Comparison of ENCODE assay signal across 7 mouse cellular contexts in the genomic region with DNA sequence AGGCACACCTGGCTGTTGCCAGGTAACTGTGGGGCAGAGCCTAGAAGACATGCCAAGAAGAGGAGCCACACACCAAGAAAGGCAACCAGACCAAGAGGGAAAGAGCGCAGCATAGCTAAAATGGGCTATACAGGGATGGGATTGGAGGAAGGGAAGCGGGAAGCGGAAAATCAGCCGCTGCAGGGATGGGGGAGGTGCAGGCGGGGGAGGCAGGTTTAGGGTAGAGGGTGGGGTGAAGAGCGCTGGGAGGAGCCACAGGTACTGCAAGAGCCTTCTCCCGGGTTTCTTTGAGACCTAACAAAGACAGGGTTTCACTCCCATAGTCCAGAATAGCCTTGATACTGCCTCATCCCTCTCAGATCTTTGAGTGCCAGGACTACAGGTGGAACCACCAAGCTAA. TPM values are rescaled to one million over a fixed set of nuclear protein-coding genes. Genes with fewer than 3 reads are reported as not detected.
DNase-seq lines count a peak whose midpoint lies in the region; ATAC-seq and TF ChIP-seq lines count a peak whose summit lies in the region.

No protein-coding gene starts in this region.

- H3K9ac ChIP-seq in neural tube, embryonic 12.5 days, result no peak overlapping the region
- H3K9ac ChIP-seq in hindbrain, embryonic 14.5 days, result no peak overlapping the region

- no peak for TF ChIP-seq POLR2A in lung, adult 2 months (IDR thresholded peaks at IDR 0.05; ENCODE audit: borderline replicate concordance, extremely low read depth, low read depth, low read length)

- ATAC-seq in neural tube, embryonic 12.5 days (ENCODE audit: low FRiP score, low read depth), result no peak
- no peak for ATAC-seq in hindbrain, embryonic 14.5 days (ENCODE audit: low FRiP score)

- peak overlapping the region; percentile 30 for H3K4me2 ChIP-seq in neural tube, embryonic 12.5 days (replicated peaks)
- peak overlapping the region; percentile 25; the same call in 1 of the 2 replicates for H3K4me2 ChIP-seq in hindbrain, embryonic 14.5 days (replicated peaks)

- no peaks in the 10 kb centered on the region for H3K4me1 ChIP-seq in neural tube, embryonic 12.5 days
- no peaks in the 10 kb centered on the region for H3K4me1 ChIP-seq in hindbrain, embryonic 14.5 days (replicated peaks; ENCODE audit: control insufficient read depth, insufficient read depth, low read length)
- peaks cover 7% of the 10 kb centered on the region for H3K4me1 ChIP-seq in lung, adult 2 months (ENCODE audit: control insufficient read depth, insufficient read depth, low read length)

- DNase-seq in neural tube, embryonic 10.5 days (ENCODE audit: extremely low spot score, low spot score), result no peak
- no peak for DNase-seq in hindbrain, embryonic 14.5 days (ENCODE audit: low spot score)
- DNase-seq in lung, adult 2 months, result peak; percentile 31
- peak; percentile 63 for DNase-seq in testis, postnatal 10 days (ENCODE audit: low spot score)
- DNase-seq in adrenal gland, adult 18-20 months (ENCODE audit: low spot score in 2 of 2), result no peak
- DNase-seq in left cerebral cortex, adult 8-10 months (ENCODE audit: low spot score in 2 of 2), result no peak

- H3K27me3 ChIP-seq in neural tube, embryonic 12.5 days (replicated peaks), result no peaks in the 10 kb centered on the region
- H3K27me3 ChIP-seq in hindbrain, embryonic 14.5 days (ENCODE audit: control insufficient read depth, insufficient read depth, low read length), result no peaks in the 10 kb centered on the region

- no peak overlapping the region for H3K27ac ChIP-seq in neural tube, embryonic 12.5 days
- no peak overlapping the region for H3K27ac ChIP-seq in hindbrain, embryonic 14.5 days

- H3K9me3 ChIP-seq in neural tube, embryonic 12.5 days, result no peaks in the 10 kb centered on the region
- H3K9me3 ChIP-seq in hindbrain, embryonic 14.5 days (ENCODE audit: control insufficient read depth, low read length), result no peaks in the 10 kb centered on the region

- TF ChIP-seq CTCF in lung, adult 2 months (IDR thresholded peaks at IDR 0.05; ENCODE audit: insufficient read depth, low read length), result no peak

- WGBS in neural tube, embryonic 12.5 days, result 9% methylated on average over 7 of the region's 7 CpGs
- WGBS in hindbrain, embryonic 14.5 days, result 27% methylated on average over 7 of the region's 7 CpGs
- WGBS in lung, adult 2 months, result 12% methylated on average over 7 of the region's 7 CpGs

- H3K4me3 ChIP-seq in neural tube, embryonic 12.5 days, result no peak overlapping the region
- H3K4me3 ChIP-seq in hindbrain, embryonic 14.5 days (replicated peaks; ENCODE audit: low read length), result no peak overlapping the region
- H3K4me3 ChIP-seq in lung, adult 2 months (replicated peaks; ENCODE audit: extremely low read depth, low read depth, low read length), result no peak overlapping the region

- no peaks in the 10 kb centered on the region for H3K36me3 ChIP-seq in neural tube, embryonic 12.5 days
- H3K36me3 ChIP-seq in hindbrain, embryonic 14.5 days (replicated peaks; ENCODE audit: control insufficient read depth, insufficient read depth), result no peaks in the 10 kb centered on the region

RNA-seq across cellular contexts. Expression of gene Srsf5, which starts 22.4 kb away (rescaled TPM):
- polyA plus RNA-seq in neural tube, embryonic 12.5 days (2016; fragmentation: Nextera tagmentation; extraction: Ambion mirVana), result 523 and 578 TPM in 2 replicates
- 248 and 256 TPM in 2 replicates for polyA plus RNA-seq in hindbrain, embryonic 14.5 days (2014; fragmentation: Nextera tagmentation; extraction: Ambion mirVana)
- polyA plus RNA-seq in lung, adult 2 months (2012; rRNA removed), result 364 and 550 TPM in 2 replicates
- 100 to 1,000 TPM; 245 to 319 TPM for total RNA-seq in adrenal gland, adult 18-20 months (2021)
- 100 to 1,000 TPM; 286 to 385 (median 329) TPM for total RNA-seq in left cerebral cortex, adult 8-10 months (2022)

RNA-seq across cellular contexts. Expression of gene Slc10a1, which starts 45.6 kb away (rescaled TPM):
- 0.30 and 0.46 TPM in 2 replicates for polyA plus RNA-seq in neural tube, embryonic 12.5 days (2016; fragmentation: Nextera tagmentation; extraction: Ambion mirVana)
- 0.20 and 0.55 TPM in 2 replicates for polyA plus RNA-seq in hindbrain, embryonic 14.5 days (2014; fragmentation: Nextera tagmentation; extraction: Ambion mirVana)
- polyA plus RNA-seq in lung, adult 2 months (2012; rRNA removed), result 0.11 and 0.50 TPM in 2 replicates
- not detected for total RNA-seq in adrenal gland, adult 18-20 months (2021)
- not detected for total RNA-seq in left cerebral cortex, adult 8-10 months (2022)

Comparison
In these comparisons a context has a peak if more than half of its experiments do, and no peak if none do; other contexts are left out.
1. DNase-seq: peak in lung, adult 2 months (single experiment) and testis, postnatal 10 days (single experiment); none in neural tube, embryonic 10.5 days (single experiment), hindbrain, embryonic 14.5 days (single experiment), adrenal gland, adult 18-20 months (0 of 2) and left cerebral cortex, adult 8-10 months (0 of 2).